Mouse (Mus musculus) cerebellum, adult 2 months (tissue): Measurements from ENCODE around the gene Mapk8ip2.

Source experiments
- CTCF ChIP-seq: fragments of 200-500 bp; IDR thresholded peaks from 2 replicates; pipeline ENCODE4 v1.5.1; 2011; ENCODE audit warnings: low read depth, mild to moderate bottlenecking, control low read depth, low read length, moderate library complexity, borderline replicate concordance; ENCODE audit not compliant: insufficient read depth
- POLR2A ChIP-seq: fragments of 200-500 bp; IDR thresholded peaks from 2 replicates; pipeline ENCODE4 v1.6.1; 2011; ENCODE audit warnings: low read length, control low read depth, borderline replicate concordance; ENCODE audit not compliant: insufficient read depth

DNA sequence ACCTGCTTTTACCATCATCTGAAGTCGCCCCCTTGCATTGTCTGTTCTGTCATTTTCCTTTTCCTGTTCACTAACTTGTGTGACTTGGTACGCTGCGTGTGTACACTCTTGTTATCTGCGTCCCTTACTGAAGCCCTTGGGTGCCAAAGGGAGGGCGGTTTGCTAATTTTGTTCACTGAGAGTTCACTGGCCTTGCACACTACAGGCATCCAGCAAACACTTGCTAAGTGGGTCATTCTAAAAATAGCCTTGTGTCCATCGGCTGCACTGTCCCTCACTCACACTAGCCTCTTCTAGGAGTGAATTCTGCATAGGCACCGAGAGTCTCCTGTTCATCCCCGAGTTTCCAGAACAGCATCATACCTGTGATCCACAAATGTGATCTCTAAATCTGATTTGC is 38.4 kb upstream of the Mapk8ip2 start:
- TF ChIP-seq CTCF (no peak), POLR2A (no peak)
